In genomic region chr8:80792214-80792613, GRCm38 (mm10) we compare ENCODE assay signal across 21 mouse cellular contexts. TPM values are rescaled to one million over a fixed set of nuclear protein-coding genes. Genes with fewer than 3 reads are reported as not detected.
DNase-seq lines count a peak whose midpoint lies in the region; ATAC-seq and TF ChIP-seq lines count a peak whose summit lies in the region.
"Had no signal": no experiment of that assay in that cellular context is flagged by ENCODE, and none has a peak within 500 bp of the region (broad histone marks: within the 10 kb centered on the region; RNA-seq: fewer than 3 reads in every experiment).

No protein-coding gene starts in this region.

- no peak overlapping the region for H3K27ac ChIP-seq in kidney, adult 2 months (ENCODE audit: insufficient read depth, low read depth, low read length)
- H3K27ac ChIP-seq in lung, postnatal 0 days (ENCODE audit: low read length), result no peak overlapping the region
- H3K27ac ChIP-seq in ES-E14 (ENCODE audit: insufficient read depth, low read depth, low read length, poor library complexity, severe bottlenecking), result peak overlapping the region; percentile 41; the same call in 1 of the 2 replicates
- no peak overlapping the region for H3K27ac ChIP-seq in small intestine, adult 2 months (ENCODE audit: insufficient read depth, low read depth, low read length)
- H3K27ac ChIP-seq: forebrain, embryonic 13.5 days; hindbrain, embryonic 14.5 days; limb, embryonic 10.5 days had no signal

- no peak for TF ChIP-seq POLR2A in kidney, adult 2 months (IDR thresholded peaks at IDR 0.05; ENCODE audit: low read depth, low read length)
- no peak for TF ChIP-seq POLR2A in lung, adult 2 months (IDR thresholded peaks at IDR 0.05; ENCODE audit: borderline replicate concordance, extremely low read depth, low read depth, low read length)
- no peak for TF ChIP-seq POLR2A in small intestine, adult 2 months (IDR thresholded peaks at IDR 0.05; ENCODE audit: low read depth, low read length)

- no peak for ATAC-seq in lung, postnatal 0 days
- ATAC-seq: forebrain, embryonic 13.5 days had no signal

- no peak overlapping the region for H3K4me3 ChIP-seq in kidney, adult 2 months (ENCODE audit: insufficient read depth, low read depth, low read length)
- no peak overlapping the region for H3K4me3 ChIP-seq in lung, postnatal 0 days (ENCODE audit: low read depth, low read length)
- H3K4me3 ChIP-seq in lung, adult 2 months (replicated peaks; ENCODE audit: extremely low read depth, low read depth, low read length), result no peak overlapping the region
- H3K4me3 ChIP-seq in ES-E14 (ENCODE audit: insufficient read depth in 1 of 2, low read depth in 1 of 2, low read length in 2 of 2, poor library complexity in 1 of 2, severe bottlenecking in 1 of 2), result no peak overlapping the region
- no peak overlapping the region for H3K4me3 ChIP-seq in small intestine, adult 2 months (ENCODE audit: low read depth, low read length)
- H3K4me3 ChIP-seq: forebrain, embryonic 13.5 days; limb, embryonic 10.5 days; myocyte had no signal

- H3K4me1 ChIP-seq in kidney, adult 2 months (ENCODE audit: control insufficient read depth, insufficient read depth, low read length), result 0 out of 2 replicates have a peak, but pooled peaks cover 6% of the 10 kb centered on the region
- no peaks in the 10 kb centered on the region for H3K4me1 ChIP-seq in lung, postnatal 0 days (ENCODE audit: insufficient read depth, low read depth, low read length)
- H3K4me1 ChIP-seq in lung, adult 2 months (ENCODE audit: control insufficient read depth, insufficient read depth, low read length), result no peaks in the 10 kb centered on the region; the same call in 1 of the 2 replicates
- peaks cover 0 to 2% of the 10 kb centered on the region in 2 experiments; a peak in 2 of 4 replicates for H3K4me1 ChIP-seq in ES-E14 (ENCODE audit: control insufficient read depth in 2 of 2, insufficient read depth in 2 of 2, low read length in 2 of 2, poor library complexity in 1 of 2)
- H3K4me1 ChIP-seq in small intestine, adult 2 months (ENCODE audit: control insufficient read depth, insufficient read depth, insufficient read length, low read length), result no peaks in the 10 kb centered on the region
- H3K4me1 ChIP-seq: forebrain, embryonic 13.5 days; limb, embryonic 10.5 days had no signal

- in situ Hi-C loops in ES-E14 (cut with MboI; ENCODE audit: low sequenced_read_pairs in 2 of 2, unreplicated experiment in 2 of 2), result no loop called here

- DNase-seq in kidney, adult 2 months, result no peak
- no peak for DNase-seq in kidney, adult 9 months
- DNase-seq in lung, postnatal 0 days (ENCODE audit: low spot score), result no peak
- no peak for DNase-seq in lung, adult 2 months
- DNase-seq in ES-E14 (ENCODE audit: low read depth, low spot score), result no peak
- no peak for DNase-seq in thymus, postnatal 14 days
- no peak for DNase-seq in retina, embryonic 14.5 days (ENCODE audit: low spot score)
- DNase-seq: adrenal gland, postnatal 25 days; cerebellum, adult 8-10 months; kidney, postnatal 10 days; lung, postnatal 14 days; midbrain, embryonic 14.5 days; spleen, adult 18-20 months; thymus, adult 2 months had no signal

- WGBS in kidney, adult 2 months, result 92% methylated on average over 5 of the region's 5 CpGs
- WGBS in lung, postnatal 0 days, result 87% methylated on average over 5 of the region's 5 CpGs
- 92% methylated on average over 5 of the region's 5 CpGs for WGBS in lung, adult 2 months
- WGBS in small intestine, adult 2 months, result 89% methylated on average over 5 of the region's 5 CpGs

- peaks cover 8% of the 10 kb centered on the region for H3K36me3 ChIP-seq in kidney, adult 2 months (ENCODE audit: control insufficient read depth, insufficient read depth, low read length)
- H3K36me3 ChIP-seq in lung, postnatal 0 days (ENCODE audit: insufficient read depth, low read length), result peaks cover 15% of the 10 kb centered on the region; the same call in 1 of the 2 replicates
- peaks cover 48% of the 10 kb centered on the region for H3K36me3 ChIP-seq in ES-E14 (ENCODE audit: control insufficient read depth, insufficient read depth, low read length, poor library complexity, severe bottlenecking)
- peaks cover 13% of the 10 kb centered on the region for H3K36me3 ChIP-seq in small intestine, adult 2 months (ENCODE audit: control insufficient read depth, insufficient read depth, low read length)

- H3K9ac ChIP-seq in lung, postnatal 0 days (replicated peaks; ENCODE audit: low read depth), result no peak overlapping the region
- no peak overlapping the region for H3K9ac ChIP-seq in ES-E14 (ENCODE audit: insufficient read depth, low read depth, low read length, poor library complexity, severe bottlenecking)
- H3K9ac ChIP-seq: forebrain, embryonic 13.5 days; hindbrain, embryonic 14.5 days had no signal

- TF ChIP-seq CTCF in kidney, adult 2 months (conservative IDR thresholded peaks at IDR 0.05; ENCODE audit: insufficient read depth, insufficient read length, low read depth, low read length), result 0 out of 2 replicates have a peak, but pooled peaks have one; percentile 18
- TF ChIP-seq CTCF in lung, postnatal 0 days (IDR thresholded peaks at IDR 0.05), result peak; percentile 56
- TF ChIP-seq CTCF in lung, adult 2 months (IDR thresholded peaks at IDR 0.05; ENCODE audit: insufficient read depth, low read length), result no peak
- peak; percentile 9; the same call in 1 of the 2 replicates for TF ChIP-seq CTCF in small intestine, adult 2 months (IDR thresholded peaks at IDR 0.05; ENCODE audit: extremely low read depth, insufficient read length, insufficient replicate concordance, low read depth, low read length)

- no peaks in the 10 kb centered on the region for H3K9me3 ChIP-seq in lung, postnatal 0 days (ENCODE audit: low read length)
- no peaks in the 10 kb centered on the region for H3K9me3 ChIP-seq in ES-E14 (ENCODE audit: control insufficient read depth, insufficient read depth, low read depth, low read length)
- H3K9me3 ChIP-seq: forebrain, embryonic 13.5 days; limb, embryonic 10.5 days had no signal

- no peak overlapping the region for H3K4me2 ChIP-seq in lung, postnatal 0 days (replicated peaks; ENCODE audit: low read depth, low read length)
- H3K4me2 ChIP-seq: forebrain, embryonic 13.5 days; heart, embryonic 11.5 days; hindbrain, embryonic 14.5 days; liver, embryonic 11.5 days had no signal

- no peaks in the 10 kb centered on the region for H3K27me3 ChIP-seq in kidney, adult 2 months (replicated peaks; ENCODE audit: control insufficient read depth, insufficient read depth, low read length)
- H3K27me3 ChIP-seq in lung, postnatal 0 days (replicated peaks; ENCODE audit: insufficient read depth, low read length), result no peaks in the 10 kb centered on the region
- no peaks in the 10 kb centered on the region for H3K27me3 ChIP-seq in small intestine, adult 2 months (ENCODE audit: control insufficient read depth, insufficient read depth, low read length)
- H3K27me3 ChIP-seq: forebrain, embryonic 13.5 days had no signal

- no peak for TF ChIP-seq EP300 in lung, postnatal 0 days (IDR thresholded peaks at IDR 0.05)

TF ChIP-seq in ES-E14, 5 proteins besides CTCF, POLR2A, EP300 and RAD21:
- TF ChIP-seq CHD2 (IDR thresholded peaks at IDR 0.05; ENCODE audit: low read depth, low read length) (no peak), ZNF384 (IDR thresholded peaks at IDR 0.05; ENCODE audit: low read depth, low read length) (no peak), MAFK (IDR thresholded peaks at IDR 0.05; ENCODE audit: insufficient read depth, low read depth, low read length) (no peak), ZC3H11A (IDR thresholded peaks at IDR 0.05; ENCODE audit: borderline replicate concordance, low read depth, low read length) (no peak), HCFC1 (IDR thresholded peaks at IDR 0.05; ENCODE audit: borderline replicate concordance, insufficient read depth, low read length) (no peak)

RNA-seq across cellular contexts. Expression of gene Smarca5, which starts 52.9 kb away (rescaled TPM):
- polyA plus RNA-seq in kidney, adult 2 months (2012; rRNA removed), result 3.9 and 4.5 TPM in 2 replicates
- polyA plus RNA-seq in lung, postnatal 0 days (2015; fragmentation: Nextera tagmentation; extraction: Ambion mirVana), result 28.7 and 35.5 TPM in 2 replicates
- 6.5 and 8.9 TPM in 2 replicates for polyA plus RNA-seq in lung, adult 2 months (2012; rRNA removed)
- 67.9 and 103 TPM in 2 replicates for total RNA-seq in ES-E14 (2012; rRNA removed)
- 2.6 and 7.0 TPM in 2 replicates for polyA plus RNA-seq in small intestine, adult 2 months (2012; rRNA removed)
